Mouse (Mus musculus) brain, embryonic 14.5 days (tissue): ENCODE data around the gene Tlnrd1. TPM values are rescaled to one million over a fixed set of nuclear protein-coding genes. Genes with fewer than 3 reads are reported as not detected.
"Not testable (repeated sequence)": the region's sequence is repeated elsewhere in the genome, so short reads cannot be mapped to it uniquely, and the experiment has no call there.

Experiments used
- DNase-seq: peaks from one replicate; pipeline ENCODE4 v3.0.0-alpha.2; 2011; ENCODE audit warnings: low read depth
- CTCF ChIP-seq: fragments of 200-500 bp; IDR thresholded peaks from 2 replicates; pipeline ENCODE4 v1.5.1; 2012; ENCODE audit warnings: inconsistent platforms, mild to moderate bottlenecking, moderate library complexity, borderline replicate concordance; ENCODE audit not compliant: insufficient read depth, insufficient read length; ENCODE audit errors: extremely low read depth
- POLR2A ChIP-seq: fragments of 200-500 bp; IDR thresholded peaks from 2 replicates; pipeline ENCODE4 v1.6.1; 2012; ENCODE audit warnings: mild to moderate bottlenecking, inconsistent platforms, borderline replicate concordance; ENCODE audit not compliant: poor library complexity, insufficient read depth, insufficient read length, severe bottlenecking; ENCODE audit errors: extremely low read depth
- polyA plus RNA-seq: library from polyadenylated mRNA; depleted of rRNA; stranded (reverse); fragments of >200 nt; gene quantifications from 2 replicates; pipeline ENCODE4 v1.2.3, GENCODE M21; 2012

Tlnrd1 gene
- polyA plus RNA-seq, 1 experiment = 28.0 TPM

GRCm38 (mm10) chr7:83898267-83898666 is 14.2 kb upstream of the Tlnrd1 start:
- TF ChIP-seq CTCF (no peak), POLR2A (no peak)
- DNase-seq = no peak

DNA sequence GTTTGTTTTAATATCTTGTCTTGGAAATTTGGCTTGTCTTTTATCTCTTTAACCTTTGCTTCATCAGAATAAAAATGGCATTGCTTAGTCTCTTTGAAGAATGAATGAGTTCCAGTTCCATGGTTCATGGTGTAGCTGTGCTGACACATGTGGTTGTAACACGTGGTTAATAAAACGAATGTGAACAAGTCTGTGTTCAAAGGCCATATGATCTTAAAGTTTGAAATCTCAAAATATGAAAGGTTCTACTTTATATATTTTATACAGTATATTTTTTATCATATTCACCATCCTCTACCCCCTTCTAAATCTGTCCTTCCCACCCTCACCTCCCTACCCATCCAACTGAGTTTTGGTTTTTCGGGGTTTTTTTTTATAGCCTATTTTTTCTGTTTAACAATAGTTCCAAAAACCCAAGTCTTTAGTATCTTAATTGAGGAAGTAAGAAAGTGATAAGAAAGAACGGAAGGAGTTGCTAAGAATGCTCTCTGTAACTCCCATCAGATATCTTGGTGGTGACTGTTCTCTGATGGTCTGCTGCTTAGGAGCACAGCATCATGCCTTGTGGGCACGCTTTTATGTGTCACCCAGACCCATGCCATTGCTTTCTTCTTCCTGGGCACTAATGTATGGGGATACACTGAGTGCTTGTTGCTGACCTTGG is 12.1 kb upstream of the Tlnrd1 start:
- no peak for DNase-seq
- TF ChIP-seq CTCF (no peak), POLR2A (no peak)

DNA sequence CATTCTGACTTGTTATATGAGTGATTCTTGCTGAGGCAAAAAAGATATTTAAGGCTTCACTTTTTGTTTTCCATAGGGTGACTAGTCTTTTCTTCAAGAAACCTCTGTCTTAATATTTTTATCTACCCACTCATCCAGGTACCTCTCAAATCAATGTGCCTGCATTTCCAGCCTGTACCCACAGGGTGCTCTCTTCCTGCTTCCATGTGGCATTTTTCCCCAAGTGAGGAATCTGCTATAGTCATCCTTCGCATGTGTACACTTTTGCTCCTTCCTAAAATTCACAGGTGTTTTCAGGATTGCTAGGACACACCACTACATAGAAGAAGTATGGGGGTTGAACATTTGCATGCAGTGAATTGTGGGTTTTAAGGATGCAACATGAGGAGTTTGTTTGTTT is 10.2 kb upstream of the Tlnrd1 start:
- TF ChIP-seq CTCF (peak; percentile 19; the same call in 1 of the 2 replicates), POLR2A (no peak)
- DNase-seq = no peak

DNA sequence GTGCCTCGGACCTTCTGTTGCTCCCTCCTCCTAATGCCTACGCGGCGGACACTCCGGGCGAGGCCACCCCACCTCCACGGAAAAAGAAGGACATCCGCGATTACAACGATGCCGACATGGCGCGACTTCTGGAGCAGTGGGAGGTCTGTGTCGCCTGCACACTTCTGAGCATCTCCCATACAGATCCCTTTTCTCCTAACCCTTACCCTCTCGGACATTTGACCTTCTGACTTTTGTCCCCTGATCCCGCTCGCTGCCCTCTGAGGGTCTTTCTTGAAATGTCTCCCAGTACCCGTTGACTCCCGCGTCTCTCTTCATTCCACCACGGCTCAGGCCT is 8.2 kb upstream of the Tlnrd1 start:
- no peak for DNase-seq
- TF ChIP-seq POLR2A (no peak), CTCF (no peak)

DNA sequence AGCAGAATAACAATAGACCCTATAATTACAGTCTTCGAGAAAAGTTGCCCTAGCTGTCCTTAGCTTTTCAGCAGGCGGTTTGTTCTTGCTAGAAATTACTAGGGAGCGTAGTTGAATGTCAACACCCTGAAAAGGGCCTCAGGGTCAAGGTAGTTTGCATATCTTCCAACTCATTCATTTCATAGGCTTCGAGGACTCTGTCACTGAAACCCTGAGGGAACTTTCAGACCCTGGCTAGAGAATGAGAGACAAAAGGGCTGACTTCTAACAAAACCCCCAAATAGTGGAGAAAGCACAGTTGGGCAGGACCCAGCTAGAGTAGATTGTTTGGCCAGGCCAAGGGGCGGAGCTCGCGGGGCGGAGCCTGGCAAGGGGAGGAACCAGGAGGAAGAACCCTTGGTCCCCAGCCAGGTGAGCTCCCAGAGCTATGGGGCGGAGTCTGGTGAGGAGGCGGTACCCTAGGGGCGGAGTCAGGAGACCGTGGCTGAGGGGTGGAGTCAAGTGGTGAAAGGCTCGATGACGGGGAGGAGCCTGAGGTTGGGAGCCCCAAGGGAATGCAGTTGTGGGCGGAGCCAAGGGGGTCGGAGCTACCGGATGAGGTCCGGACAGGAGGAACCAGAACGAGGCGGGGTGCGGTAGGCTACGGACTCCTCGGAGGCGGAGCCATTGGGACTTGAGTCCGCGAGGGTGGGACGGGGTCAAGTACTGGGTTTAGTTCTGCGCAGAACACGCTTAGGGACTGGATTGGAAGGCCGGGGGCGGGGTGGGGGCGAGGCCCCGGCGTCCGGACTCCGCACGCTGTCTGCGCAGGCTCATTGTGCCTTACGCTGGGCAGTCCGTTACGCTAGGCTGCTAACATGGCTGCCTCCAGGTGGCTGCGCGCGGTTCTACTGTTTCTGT is 7.6 kb upstream of the Tlnrd1 start:
- peak; percentile 98 for DNase-seq
- 0 out of 2 replicates have a peak, but pooled peaks have one; percentile 1 for TF ChIP-seq CTCF
- TF ChIP-seq POLR2A = peak; percentile 66; the same call in 1 of the 2 replicates

DNA sequence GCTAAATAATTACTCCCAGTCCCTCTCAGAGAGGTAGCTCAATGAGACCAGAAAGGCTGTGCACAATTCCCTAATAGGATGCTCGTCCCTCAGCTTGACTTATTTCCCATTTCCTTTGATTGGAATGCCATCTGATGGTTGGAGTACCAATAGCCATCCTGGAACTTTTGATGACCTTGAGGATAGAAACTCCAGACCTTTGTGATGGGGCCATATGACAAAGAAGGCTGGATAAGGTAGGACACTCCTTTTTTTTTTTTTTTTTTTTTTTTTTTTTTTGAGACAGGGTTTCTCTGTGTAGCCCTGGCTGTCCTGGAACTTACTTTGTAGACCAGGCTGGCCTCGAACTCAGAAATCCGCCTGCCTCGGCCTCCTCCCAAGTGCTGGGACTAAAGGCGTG is 5.8 kb upstream of the Tlnrd1 start:
- not testable (repeated sequence) for DNase-seq

DNA sequence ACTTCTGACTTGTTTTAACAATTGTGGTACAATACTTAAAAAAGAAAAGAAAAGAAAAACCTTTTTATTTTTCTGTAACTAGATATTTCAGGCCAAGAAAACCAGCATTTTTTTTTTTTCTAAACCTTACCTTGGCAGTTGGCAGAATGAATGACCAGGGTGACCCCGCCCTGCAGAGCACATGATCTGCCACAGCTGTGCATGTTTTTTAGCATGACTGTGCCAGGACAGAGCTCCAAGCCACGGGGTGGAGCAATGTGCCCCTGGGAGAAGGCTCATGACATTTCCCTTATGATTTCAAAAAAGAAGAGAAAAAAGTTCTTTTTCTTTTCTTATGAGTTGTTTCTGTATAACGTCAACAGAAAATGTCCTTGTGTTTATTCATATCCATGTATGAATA is 5.3 kb upstream of the Tlnrd1 start:
- TF ChIP-seq POLR2A = no peak
- TF ChIP-seq CTCF = no peak
- no peak for DNase-seq

DNA sequence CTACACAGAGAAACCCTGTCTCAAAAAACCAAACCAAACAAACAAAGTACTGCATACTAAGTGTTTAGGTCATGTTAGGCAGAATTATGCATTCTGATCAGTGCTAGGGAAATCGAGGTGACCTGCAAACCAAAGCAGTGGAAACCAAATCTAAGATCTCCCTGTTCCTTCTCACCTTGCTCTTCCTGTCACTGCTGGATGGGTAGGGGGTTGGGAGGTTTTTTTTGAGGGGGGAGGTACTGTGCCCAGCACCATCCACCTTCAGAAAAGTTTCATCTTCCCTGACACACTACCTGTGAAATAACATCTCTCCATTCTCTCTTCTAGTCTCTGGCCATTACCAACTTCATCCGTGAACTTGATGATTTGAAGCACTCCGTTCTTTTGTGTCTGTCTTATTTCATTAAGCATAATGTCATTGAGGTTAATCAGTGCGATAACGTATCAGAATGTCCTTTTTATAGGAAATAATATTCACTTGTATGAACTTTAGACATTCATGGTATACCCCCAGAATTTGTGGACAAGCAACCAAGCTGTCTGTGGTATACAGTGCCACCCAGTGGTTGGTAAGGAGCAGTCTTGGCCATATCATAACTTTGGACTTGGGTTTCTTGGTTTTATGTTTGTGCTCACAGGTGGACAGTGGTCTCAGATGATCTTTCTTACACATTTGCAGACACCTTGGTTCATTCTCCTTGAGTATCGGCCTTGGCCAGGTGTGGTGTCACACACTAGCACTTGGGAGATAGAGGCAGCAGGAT is 2.4 kb upstream of the Tlnrd1 start:
- DNase-seq = peak; percentile 30
- TF ChIP-seq CTCF = peak; percentile 36; the same call in 1 of the 2 replicates
- no peak for TF ChIP-seq POLR2A

GRCm38 (mm10) chr7:83885835-83886234 is 1.7 kb upstream of the Tlnrd1 start:
- no peak for TF ChIP-seq CTCF
- no peak for TF ChIP-seq POLR2A
- DNase-seq = no peak

DNA sequence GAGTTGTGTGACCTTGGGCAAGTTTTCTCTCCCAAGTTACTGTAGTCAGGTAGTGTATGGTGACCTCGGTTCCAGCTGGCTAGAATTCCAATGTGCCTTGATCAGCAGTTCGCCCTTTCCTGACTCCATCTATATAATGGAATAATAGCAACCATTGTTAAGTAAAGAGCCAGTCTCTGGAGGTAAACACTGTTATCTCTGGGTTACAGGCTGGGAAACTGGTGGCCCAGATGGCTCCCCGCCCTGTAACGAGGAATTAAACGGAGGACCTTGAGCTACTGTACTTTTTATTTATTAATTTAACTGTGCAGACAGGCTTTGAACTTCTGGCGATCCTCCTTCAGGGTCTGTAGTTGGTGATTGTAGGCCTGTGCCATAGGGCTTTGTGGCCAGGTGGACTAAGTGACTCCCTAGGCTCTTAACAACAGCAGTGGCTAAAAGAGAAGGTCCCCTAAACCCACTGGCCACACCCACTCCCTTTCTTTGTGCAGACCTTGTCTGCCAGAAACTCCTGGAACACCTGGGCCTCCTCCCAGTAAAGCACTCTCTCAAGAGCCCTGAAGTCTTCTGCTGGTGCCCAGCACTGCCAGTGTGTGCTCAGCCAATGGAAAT is 922 bp upstream of the Tlnrd1 start:
- no peak for DNase-seq

More for the DNA sequence above, 922 bp upstream of the Tlnrd1 start:
- no peak for TF ChIP-seq POLR2A
- TF ChIP-seq CTCF = no peak
